Mouse (Mus musculus): ENCODE measurements around the gene Otor. TPM values are rescaled to one million over a fixed set of nuclear protein-coding genes. Genes with fewer than 3 reads are reported as not detected.

Gene Otor
- polyA plus RNA-seq, 1 experiment from 2014 or later = 0.89 TPM

Other genes with a start within 250 kb of the Otor start
- gene Kif16b, start 176.9 kb upstream of the Otor start, polyA plus RNA-seq (2015; fragmentation: Nextera tagmentation; extraction: Ambion mirVana) = 4.1 and 4.2 TPM in 2 replicates
- 95.4 and 108 TPM in 2 replicates for gene Snrpb2, start 15.4 kb upstream of the Otor start, polyA plus RNA-seq (2015; fragmentation: Nextera tagmentation; extraction: Ambion mirVana)

All from forebrain, embryonic 13.5 days (tissue).